Comparison of ENCODE assay signal across 17 mouse cellular contexts in genomic region chr13:89619064-89619463, GRCm38 (mm10).
"Had no signal": no experiment of that assay in that cellular context is flagged by ENCODE, and none has a peak within 500 bp of the region (broad histone marks: within the 10 kb centered on the region; RNA-seq: fewer than 3 reads in every experiment).

No protein-coding gene starts in this region.

- H3K9me3 ChIP-seq: limb, embryonic 13.5 days; liver, embryonic 13.5 days; midbrain, embryonic 10.5 days; neural tube, embryonic 12.5 days; stomach, embryonic 15.5 days had no signal

- H3K9ac ChIP-seq: limb, embryonic 13.5 days; liver, embryonic 13.5 days; neural tube, embryonic 12.5 days; stomach, embryonic 15.5 days had no signal

- H3K4me1 ChIP-seq: limb, embryonic 13.5 days; liver, embryonic 13.5 days; midbrain, embryonic 10.5 days; neural tube, embryonic 12.5 days; stomach, embryonic 15.5 days had no signal

- H3K36me3 ChIP-seq: limb, embryonic 13.5 days; liver, embryonic 13.5 days; midbrain, embryonic 10.5 days; neural tube, embryonic 12.5 days; stomach, embryonic 15.5 days had no signal

- H3K27ac ChIP-seq: limb, embryonic 13.5 days; liver, embryonic 13.5 days; midbrain, embryonic 10.5 days; neural tube, embryonic 12.5 days; stomach, embryonic 15.5 days had no signal

- DNase-seq: kidney, adult 11 months; kidney, adult 9 months; kidney, postnatal 14 days; layer of hippocampus, postnatal 36 days; left cerebral cortex, postnatal 4 days; liver, embryonic 13.5 days; lung, adult 2 months; lung, postnatal 10 days; lung, postnatal 4 days; midbrain, embryonic 14.5 days; right cerebral cortex, postnatal 4 days; spleen, adult 18-20 months; thymus, postnatal 36 days had no signal

- H3K27me3 ChIP-seq: limb, embryonic 13.5 days; liver, embryonic 13.5 days; neural tube, embryonic 12.5 days; stomach, embryonic 15.5 days had no signal

- H3K4me3 ChIP-seq: limb, embryonic 13.5 days; liver, embryonic 13.5 days; midbrain, embryonic 10.5 days; neural tube, embryonic 12.5 days; stomach, embryonic 15.5 days had no signal

- H3K4me2 ChIP-seq: limb, embryonic 13.5 days; liver, embryonic 13.5 days; neural tube, embryonic 12.5 days; stomach, embryonic 15.5 days had no signal
